Mouse (Mus musculus): Measurements from ENCODE around the gene Pten. TPM values are rescaled to one million over a fixed set of nuclear protein-coding genes. Genes with fewer than 3 reads are reported as not detected.

Pten gene
- polyA plus RNA-seq, 1 experiment from 2014 or later, result 9.6 TPM

Other genes with a start within 250 kb of the Pten start
- gene Papss2, start 161.7 kb upstream of the Pten start, polyA plus RNA-seq (2014; fragmentation: Nextera tagmentation; extraction: Ambion mirVana), result 28.1 and 33.6 TPM in 2 replicates
- gene Atad1, start 17.7 kb upstream of the Pten start, polyA plus RNA-seq (2014; fragmentation: Nextera tagmentation; extraction: Ambion mirVana), result 60.1 and 65.8 TPM in 2 replicates